ENCODE assay signal across 16 mouse cellular contexts in the genomic region with DNA sequence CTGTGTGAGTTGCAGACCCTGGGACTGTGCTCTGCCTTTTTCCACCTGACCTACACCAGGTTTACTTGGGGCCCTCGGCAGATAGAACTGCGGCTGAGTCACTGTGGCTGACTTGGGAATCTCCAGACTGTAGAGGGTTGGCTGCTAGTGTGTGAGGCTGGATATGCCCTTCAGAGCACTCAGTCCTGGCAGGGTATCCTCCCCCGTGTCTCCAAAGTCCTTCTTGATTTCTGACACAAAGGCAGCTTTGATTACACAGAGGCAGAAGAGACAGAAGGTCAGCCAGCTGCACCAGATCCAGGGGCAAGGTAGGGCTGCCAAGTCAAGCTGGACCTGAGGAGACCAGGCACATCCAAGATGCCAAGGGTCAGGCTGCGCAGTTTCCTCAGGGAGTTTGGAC. TPM values are rescaled to one million over a fixed set of nuclear protein-coding genes. Genes with fewer than 3 reads are reported as not detected.
DNase-seq lines count a peak whose midpoint lies in the region; ATAC-seq and TF ChIP-seq lines count a peak whose summit lies in the region.
"Had no signal": no experiment of that assay in that cellular context is flagged by ENCODE, and none has a peak within 500 bp of the region (broad histone marks: within the 10 kb centered on the region; RNA-seq: fewer than 3 reads in every experiment).

No protein-coding gene starts in this region.

- peak; percentile 98 for DNase-seq in liver, adult 2 months (ENCODE audit: extremely low read depth, low read depth, low spot score)
- peak; percentile 48 for DNase-seq in adipocyte (ENCODE audit: low spot score)
- DNase-seq in adrenal gland, postnatal 14 days = peak; percentile 77
- DNase-seq in kidney, adult 9 months = peak; percentile 93
- no peak for DNase-seq in thymus, postnatal 25 days
- DNase-seq in spleen, postnatal 10 days (ENCODE audit: low spot score in 2 of 2) = no peak
- DNase-seq: liver, postnatal 0 days; right cerebral cortex, postnatal 4 days had no signal

- H3K27ac ChIP-seq in liver, adult 2 months (replicated peaks; ENCODE audit: insufficient read depth, low read depth, low read length) = peak overlapping the region; percentile 72
- no peak overlapping the region for H3K27ac ChIP-seq in liver, embryonic 12.5 days
- H3K27ac ChIP-seq: embryonic facial prominence, embryonic 13.5 days; forebrain, embryonic 15.5 days; hindbrain, embryonic 12.5 days; layer of hippocampus, adult 2 months; midbrain, embryonic 13.5 days; neural tube, embryonic 13.5 days; stomach, embryonic 15.5 days had no signal

- H3K27me3 ChIP-seq in liver, adult 2 months (ENCODE audit: control insufficient read depth, insufficient read depth, low read length) = no peaks in the 10 kb centered on the region
- H3K27me3 ChIP-seq in liver, embryonic 12.5 days (replicated peaks) = no peaks in the 10 kb centered on the region; the same call in 1 of the 2 replicates
- H3K27me3 ChIP-seq: embryonic facial prominence, embryonic 13.5 days; forebrain, embryonic 15.5 days; hindbrain, embryonic 12.5 days; midbrain, embryonic 13.5 days; neural tube, embryonic 13.5 days; stomach, embryonic 15.5 days had no signal

- no peaks in the 10 kb centered on the region for H3K9me3 ChIP-seq in liver, embryonic 12.5 days (replicated peaks)
- H3K9me3 ChIP-seq: embryonic facial prominence, embryonic 13.5 days; forebrain, embryonic 15.5 days; hindbrain, embryonic 12.5 days; midbrain, embryonic 13.5 days; neural tube, embryonic 13.5 days; stomach, embryonic 15.5 days had no signal

- H3K4me2 ChIP-seq in liver, embryonic 12.5 days = no peak overlapping the region
- H3K4me2 ChIP-seq: embryonic facial prominence, embryonic 13.5 days; forebrain, embryonic 15.5 days; hindbrain, embryonic 12.5 days; midbrain, embryonic 13.5 days; neural tube, embryonic 13.5 days; stomach, embryonic 15.5 days had no signal

- H3K36me3 ChIP-seq in liver, adult 2 months (ENCODE audit: control insufficient read depth, insufficient read depth, low read length) = no peaks in the 10 kb centered on the region
- no peaks in the 10 kb centered on the region for H3K36me3 ChIP-seq in liver, embryonic 12.5 days
- H3K36me3 ChIP-seq: embryonic facial prominence, embryonic 13.5 days; forebrain, embryonic 15.5 days; hindbrain, embryonic 12.5 days; midbrain, embryonic 13.5 days; neural tube, embryonic 13.5 days; stomach, embryonic 15.5 days had no signal

- TF ChIP-seq CTCF in liver, adult 2 months (IDR thresholded peaks at IDR 0.05; ENCODE audit: low read depth, low read length) = no peak

- TF ChIP-seq POLR2A in liver, adult 2 months (IDR thresholded peaks at IDR 0.05; ENCODE audit: extremely low read depth, insufficient read depth, low read length) = no peak

- no peak overlapping the region for H3K4me3 ChIP-seq in liver, adult 2 months (ENCODE audit: insufficient read depth, low read depth, low read length)
- no peak overlapping the region for H3K4me3 ChIP-seq in liver, embryonic 12.5 days
- H3K4me3 ChIP-seq: embryonic facial prominence, embryonic 13.5 days; forebrain, embryonic 15.5 days; hindbrain, embryonic 12.5 days; layer of hippocampus, adult 2 months; midbrain, embryonic 13.5 days; neural tube, embryonic 13.5 days; stomach, embryonic 15.5 days had no signal

- 15% methylated on average over 4 of the region's 4 CpGs for WGBS in liver, adult 2 months
- 58% methylated on average over 4 of the region's 4 CpGs for WGBS in liver, embryonic 12.5 days (ENCODE audit: insufficient replicate concordance)

- H3K4me1 ChIP-seq in liver, adult 2 months (ENCODE audit: control insufficient read depth, insufficient read depth, low read length) = peaks cover 12% of the 10 kb centered on the region
- 0 out of 2 replicates have a peak, but pooled peaks cover 9% of the 10 kb centered on the region for H3K4me1 ChIP-seq in liver, embryonic 12.5 days
- H3K4me1 ChIP-seq: forebrain, embryonic 15.5 days; midbrain, embryonic 13.5 days; neural tube, embryonic 13.5 days; stomach, embryonic 15.5 days had no signal

- no peaks in the 10 kb centered on the region for H3K79me2 ChIP-seq in liver, adult 2 months (ENCODE audit: control insufficient read depth, insufficient read depth, low read length)

- no peak for ATAC-seq in liver, embryonic 12.5 days
- ATAC-seq: forebrain, embryonic 15.5 days; liver, postnatal 0 days; midbrain, embryonic 13.5 days had no signal

- H3K9ac ChIP-seq in liver, adult 2 months (ENCODE audit: low read depth, low read length) = no peak overlapping the region
- no peak overlapping the region for H3K9ac ChIP-seq in liver, embryonic 12.5 days
- H3K9ac ChIP-seq: embryonic facial prominence, embryonic 13.5 days; forebrain, embryonic 15.5 days; hindbrain, embryonic 12.5 days; liver, postnatal 0 days; midbrain, embryonic 13.5 days; neural tube, embryonic 13.5 days; stomach, embryonic 15.5 days had no signal

RNA-seq across cellular contexts. Expression of a gene that starts 11.4 kb away (rescaled TPM):
- 4.9 and 9.2 TPM in 2 replicates for total RNA-seq in liver, adult 2 months (2014; rRNA removed)
- 8.4 and 12.0 TPM in 2 replicates for polyA plus RNA-seq in liver, adult 2 months (2012; rRNA removed)
- 5.8 and 10.3 TPM in 2 replicates for polyA plus RNA-seq in liver, embryonic 12.5 days (2016; fragmentation: Nextera tagmentation; extraction: Ambion mirVana)
- 19.3 and 28.1 TPM in 2 replicates for total RNA-seq in adrenal gland, postnatal 14 days (2021)

Comparison
In these comparisons a context has a peak if more than half of its experiments do, and no peak if none do; other contexts are left out.
1. DNase-seq: peak in liver, adult 2 months (single experiment), adipocyte (single experiment), adrenal gland, postnatal 14 days (single experiment) and kidney, adult 9 months (single experiment); none in thymus, postnatal 25 days (single experiment) and spleen, postnatal 10 days (0 of 2).